Mouse (Mus musculus) neutrophil, adult 59 days (primary cell): ENCODE measurements around the gene Slc35f1. TPM values are rescaled to one million over a fixed set of nuclear protein-coding genes. Genes with fewer than 3 reads are reported as not detected.

ENCODE experiments used
- total RNA-seq, 2 experiments: library from RNA; stranded (reverse); gene quantifications; 1 replicate in 1 of 2; 2 replicates in 1 of 2; pipeline ENCODE4 v1.2.4; 2023

The Slc35f1 gene
- not detected for total RNA-seq

GRCm38 (mm10) chr10:52690334-52690991 is at the start of gene Slc35f1:
Slc35f1 (plus strand) TSS chr10:52690533.

